Mouse (Mus musculus) stomach, embryonic 16.5 days (tissue): ENCODE results near the gene Gm10775. TPM values are rescaled to one million over a fixed set of nuclear protein-coding genes. Genes with fewer than 3 reads are reported as not detected.

Experiments used
- polyA plus RNA-seq: library from polyadenylated mRNA; unstranded; fragments of >200 nt; fragmentation: Nextera tagmentation; extraction: Ambion mirVana; gene quantifications from 2 replicates; pipeline ENCODE4 v1.2.1, GENCODE M21; 2015

Gene Gm10775
- polyA plus RNA-seq, 1 experiment from 2014 or later, result not detected

Other genes with a start within 250 kb of the Gm10775 start
- gene Spata31d1c, start 226.5 kb upstream of the Gm10775 start, polyA plus RNA-seq, result not detected in 2 replicates
- not detected in 2 replicates for gene Prss47, start 206.8 kb upstream of the Gm10775 start, polyA plus RNA-seq
- gene Mfsd14b, start 146.6 kb upstream of the Gm10775 start, polyA plus RNA-seq, result 49.1 and 51.7 TPM in 2 replicates
- gene Olfr465-ps1, start 121.5 kb upstream of the Gm10775 start, polyA plus RNA-seq, result not detected in 2 replicates
- not detected in 2 replicates for gene Olfr466, start 109.3 kb upstream of the Gm10775 start, polyA plus RNA-seq
- not detected in 2 replicates for gene Nlrp4f, start 53.6 kb upstream of the Gm10775 start, polyA plus RNA-seq
- gene Zfp369, start 19.3 kb downstream of the Gm10775 start, polyA plus RNA-seq, result 10.7 and 12.1 TPM in 2 replicates